Mouse (Mus musculus) monocyte, adult 2 months (primary cell): ENCODE data around the gene Klhl3.
A peak's percentile ranks its signal among the peaks of the same experiment; 100 is the strongest.
"Not testable (repeated sequence)": the region's sequence is repeated elsewhere in the genome, so short reads cannot be mapped to it uniquely, and the experiment has no call there.

Experiments used
- DNase-seq, 2 experiments: peaks; one replicate each; pipeline ENCODE4 v3.0.0; 2022; ENCODE audit warnings: low spot score in 2 of 2, low read depth in 1 of 2

Gene Klhl3

GRCm38 (mm10) chr13:58113061-58113900, at the start of gene Klhl3:
TSS of gene Klhl3 (minus strand) at chr13:58113592.
- no peak for DNase-seq

- no peak for DNase-seq
Observed at GRCm38 (mm10) chr13:58160761-58161160, 47.4 kb upstream of the Klhl3 start.

GRCm38 (mm10) chr13:58158099-58158912, 44.9 kb upstream of the Klhl3 start:
- peak; percentile 67 to 80 for DNase-seq

GRCm38 (mm10) chr13:58157447-58158098, 44.2 kb upstream of the Klhl3 start, which contains the start of gene Idnk:
TSS of gene Idnk (plus strand) at chr13:58157649.
- peak; percentile 50 to 75 for DNase-seq

GRCm38 (mm10) chr13:58157036-58157435, 43.6 kb upstream of the Klhl3 start:
- DNase-seq: no peak

- no peak for DNase-seq
Observed at GRCm38 (mm10) chr13:58156031-58156430, 42.6 kb upstream of the Klhl3 start.

GRCm38 (mm10) chr13:58150442-58150841, 37.0 kb upstream of the Klhl3 start:
- DNase-seq: no peak

- no peak for DNase-seq
Observed at GRCm38 (mm10) chr13:58149629-58150028, 36.2 kb upstream of the Klhl3 start.

- no peak for DNase-seq
Observed at GRCm38 (mm10) chr13:58149033-58149558, 35.7 kb upstream of the Klhl3 start.

GRCm38 (mm10) chr13:58148256-58148831, 35.0 kb upstream of the Klhl3 start:
- DNase-seq: no peak

- no peak for DNase-seq
Observed at GRCm38 (mm10) chr13:58147760-58148159, 34.4 kb upstream of the Klhl3 start.

- DNase-seq: not testable (repeated sequence)
Observed at GRCm38 (mm10) chr13:58146603-58147002, 33.2 kb upstream of the Klhl3 start.

- no peak for DNase-seq
Observed at GRCm38 (mm10) chr13:58131692-58132091, 18.3 kb upstream of the Klhl3 start.

GRCm38 (mm10) chr13:58129687-58130246, 16.4 kb upstream of the Klhl3 start:
- no peak for DNase-seq

- peak; percentile 87 to 91 for DNase-seq
Observed at GRCm38 (mm10) chr13:58128768-58129671, 15.6 kb upstream of the Klhl3 start.

GRCm38 (mm10) chr13:58128396-58128767, 15.0 kb upstream of the Klhl3 start, which contains the start of gene Hnrnpa0:
TSS of gene Hnrnpa0 (minus strand) at chr13:58128556.
- peak; percentile 79 to 93 for DNase-seq

- no peak for DNase-seq
Observed at GRCm38 (mm10) chr13:58127766-58128361, 14.5 kb upstream of the Klhl3 start.

GRCm38 (mm10) chr13:58126862-58127765, 13.7 kb upstream of the Klhl3 start:
- DNase-seq: no peak
